Mouse (Mus musculus) layer of hippocampus, postnatal 36 days (tissue): ENCODE measurements at regions not wholly inside any gene's neighbourhood (a gene's known extent, or its start where the extent isn't known, plus 50 kb on each side); places are given as distances from the start of the nearest gene placed in this dataset.
"Not testable (repeated sequence)": the region's sequence is repeated elsewhere in the genome, so short reads cannot be mapped to it uniquely, and the experiment has no call there.

ENCODE experiments used
- DNase-seq, 2 experiments: peaks; one replicate each; pipeline ENCODE4 v3.0.0; 2022

- no peak for DNase-seq
These were observed 52.2 kb downstream of the Gm9817 start for GRCm38 (mm10) chr13:45130516-45131249.

GRCm38 (mm10) chr13:45140616-45141015 lies 62.1 kb downstream of the Gm9817 start:
- no peak for DNase-seq

GRCm38 (mm10) chr13:45145129-45145528 lies 66.6 kb downstream of the Gm9817 start:
- no peak for DNase-seq

- DNase-seq = no peak
These were observed 77.7 kb downstream of the Gm9817 start for GRCm38 (mm10) chr13:45156223-45156622.

- no peak for DNase-seq
These were observed 78.5 kb downstream of the Gm9817 start for GRCm38 (mm10) chr13:45156982-45157381.

- DNase-seq = peak; percentile 27 to 32
These were observed 81.8 kb downstream of the Gm9817 start for GRCm38 (mm10) chr13:45160281-45160680.

GRCm38 (mm10) chr13:45164001-45164778 lies 85.7 kb downstream of the Gm9817 start:
- no peak for DNase-seq

- DNase-seq = no peak
These were observed 86.7 kb downstream of the Gm9817 start for GRCm38 (mm10) chr13:45165159-45165558.

- DNase-seq = no peak
These were observed 91.2 kb downstream of the Gm9817 start for GRCm38 (mm10) chr13:45169716-45170115.

- no peak for DNase-seq
These were observed 94.6 kb downstream of the Gm9817 start for GRCm38 (mm10) chr13:45173139-45173538.

GRCm38 (mm10) chr13:45175711-45176205 lies 97.3 kb downstream of the Gm9817 start:
- DNase-seq = not testable (repeated sequence)

GRCm38 (mm10) chr13:45181529-45182230 lies 103.2 kb downstream of the Gm9817 start:
- no peak for DNase-seq

- DNase-seq = no peak
These were observed 110.9 kb downstream of the Gm9817 start for GRCm38 (mm10) chr13:45189389-45189788.

GRCm38 (mm10) chr13:45190151-45190550 lies 111.7 kb downstream of the Gm9817 start:
- DNase-seq = no peak

- no peak for DNase-seq
These were observed 113.6 kb downstream of the Gm9817 start for GRCm38 (mm10) chr13:45192079-45192478.

GRCm38 (mm10) chr13:45195562-45195961 lies 117.1 kb downstream of the Gm9817 start:
- no peak for DNase-seq

- no peak for DNase-seq
These were observed 117.9 kb downstream of the Gm9817 start for GRCm38 (mm10) chr13:45196363-45196762.

- peak in 1 of 2 experiments; percentile 4 for DNase-seq
These were observed 122.1 kb downstream of the Gm9817 start for GRCm38 (mm10) chr13:45200511-45201120.

GRCm38 (mm10) chr13:45204856-45205255 lies 126.4 kb downstream of the Gm9817 start:
- peak in 1 of 2 experiments; percentile 12 for DNase-seq

GRCm38 (mm10) chr13:45208540-45209197 lies 130.2 kb downstream of the Gm9817 start:
- DNase-seq = no peak

- no peak for DNase-seq
These were observed 132.7 kb downstream of the Gm9817 start for GRCm38 (mm10) chr13:45211241-45211640.
